Mouse (Mus musculus) ES-Bruce4 (cell line): ENCODE measurements around the gene Slc35a5. TPM values are rescaled to one million over a fixed set of nuclear protein-coding genes. Genes with fewer than 3 reads are reported as not detected.

Experiments used
- H3K27ac ChIP-seq: 2 replicates; pipeline ENCODE4 v1.5.1; 2012; ENCODE audit warnings: low read length, inconsistent platforms; ENCODE audit not compliant: insufficient read depth
- H3K27me3 ChIP-seq: 2 replicates; pipeline ENCODE4 v1.6.1; 2012; ENCODE audit warnings: mild to moderate bottlenecking, low read length, inconsistent platforms; ENCODE audit not compliant: control insufficient read depth, poor library complexity, insufficient read depth, severe bottlenecking
- H3K36me3 ChIP-seq: 2 replicates; pipeline ENCODE4 v1.6.1; 2012; ENCODE audit warnings: inconsistent platforms, mild to moderate bottlenecking, low read length, moderate library complexity; ENCODE audit not compliant: control insufficient read depth, poor library complexity, insufficient read depth, severe bottlenecking
- H3K4me1 ChIP-seq: one replicate; pipeline ENCODE4 v1.8.1; 2011; ENCODE audit warnings: low read length; ENCODE audit not compliant: control insufficient read depth, insufficient read depth
- H3K4me3 ChIP-seq: 2 replicates; pipeline ENCODE4 v1.5.1; 2011; ENCODE audit warnings: low read depth, mild to moderate bottlenecking, low read length
- H3K9ac ChIP-seq: 2 replicates; pipeline ENCODE4 v1.6.1; 2012; ENCODE audit warnings: low read depth, mild to moderate bottlenecking, inconsistent platforms; ENCODE audit not compliant: poor library complexity, severe bottlenecking
- H3K9me3 ChIP-seq: replicated peaks from 2 replicates; pipeline ENCODE4 v1.6.1; 2012; ENCODE audit warnings: mild to moderate bottlenecking, low read length, inconsistent platforms; ENCODE audit not compliant: control insufficient read depth, poor library complexity, insufficient read depth, severe bottlenecking
- CTCF ChIP-seq: IDR thresholded peaks from one replicate; pipeline ENCODE4 v1.8.1; 2011; ENCODE audit warnings: low read depth, low read length
- EP300 ChIP-seq: IDR thresholded peaks from 2 replicates; pipeline ENCODE4 v1.6.1; 2011; ENCODE audit warnings: low read depth, low read length; ENCODE audit not compliant: insufficient read depth
- POLR2A ChIP-seq: IDR thresholded peaks from one replicate; pipeline ENCODE4 v1.8.1; 2011; ENCODE audit warnings: low read length; ENCODE audit not compliant: insufficient read depth
- polyA plus RNA-seq: library from polyadenylated mRNA; stranded (reverse); fragments of >200 nt; gene quantifications from 2 replicates; pipeline ENCODE4 v1.2.4, GENCODE M21; 2011; ENCODE audit warnings: low read depth; ENCODE audit not compliant: missing spikeins, insufficient read depth, insufficient read length

Slc35a5 gene
- polyA plus RNA-seq, 1 experiment = 27.2 TPM

DNA sequence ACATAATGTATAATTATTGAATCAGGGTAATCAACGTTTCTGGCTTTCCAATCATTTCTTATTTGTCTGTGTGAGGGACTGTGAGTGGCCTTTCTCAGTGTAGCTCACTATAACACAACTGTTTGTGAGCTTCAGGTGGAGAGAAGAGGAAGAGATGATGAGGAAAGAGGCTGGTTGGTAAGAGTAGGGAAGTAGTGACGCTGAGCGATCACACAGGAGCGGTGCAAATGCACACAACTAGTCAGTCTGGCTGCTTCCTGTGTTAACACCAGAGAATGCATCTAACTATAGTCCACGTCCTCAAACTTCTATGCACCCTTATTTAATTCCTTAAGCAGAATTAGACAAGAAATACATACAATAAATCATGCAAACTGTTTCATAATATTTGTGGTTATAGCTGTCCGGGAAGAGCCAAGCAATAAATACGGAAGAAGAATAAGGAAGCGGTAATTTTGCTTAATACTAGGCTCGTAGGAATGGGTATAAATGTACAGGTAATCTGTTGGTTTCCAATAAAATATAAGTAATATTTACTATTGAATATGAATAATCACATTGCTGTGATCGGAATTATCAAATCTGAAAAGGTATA is 9.9 kb downstream of the Slc35a5 start:
- TF ChIP-seq EP300 (no peak), POLR2A (no peak), CTCF (no peak)
- Histone ChIP-seq H3K9ac (no peak overlapping the region), H3K4me1 (no peaks in the 10 kb centered on the region), H3K36me3 (no peaks in the 10 kb centered on the region; the same call in 1 of the 2 replicates), H3K4me3 (no peak overlapping the region), H3K27me3 (no peaks in the 10 kb centered on the region), H3K9me3 (no peaks in the 10 kb centered on the region), H3K27ac (no peak overlapping the region)

- no peak overlapping the region for H3K9ac ChIP-seq
- TF ChIP-seq EP300 (no peak), POLR2A (no peak), CTCF (no peak)
- no peaks in the 10 kb centered on the region for H3K4me1 ChIP-seq
- H3K36me3 ChIP-seq = peaks cover 2% of the 10 kb centered on the region; the same call in 1 of the 2 replicates
- no peak overlapping the region for H3K27ac ChIP-seq
- no peak overlapping the region for H3K4me3 ChIP-seq
- no peaks in the 10 kb centered on the region for H3K9me3 ChIP-seq
- no peaks in the 10 kb centered on the region for H3K27me3 ChIP-seq
Observed at GRCm38 (mm10) chr16:45145119-45145518, 13.4 kb downstream of the Slc35a5 start.

DNA sequence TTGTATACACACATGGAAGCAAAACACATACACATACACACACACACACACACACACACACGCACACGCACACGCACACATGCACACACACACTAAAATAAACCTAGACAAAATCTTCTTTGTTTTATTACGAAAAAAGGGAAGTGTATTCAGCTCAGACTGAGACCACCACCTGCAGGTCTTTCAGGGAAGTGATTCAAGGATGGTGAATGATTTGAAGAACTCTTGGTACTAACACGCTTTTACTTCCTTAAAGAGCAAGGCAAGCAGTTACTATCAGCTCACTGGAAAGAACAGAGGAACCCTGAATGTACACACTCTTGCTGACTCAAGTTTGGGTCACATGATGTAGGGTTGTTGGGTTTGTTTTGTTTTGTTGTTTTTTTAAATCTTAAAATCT is 15.9 kb downstream of the Slc35a5 start:
- TF ChIP-seq CTCF (no peak), POLR2A (no peak), EP300 (no peak)
- Histone ChIP-seq H3K27me3 (no peaks in the 10 kb centered on the region), H3K36me3 (peaks cover 2% of the 10 kb centered on the region; the same call in 1 of the 2 replicates), H3K4me1 (no peaks in the 10 kb centered on the region), H3K27ac (no peak overlapping the region), H3K4me3 (no peak overlapping the region), H3K9ac (no peak overlapping the region), H3K9me3 (no peaks in the 10 kb centered on the region)

DNA sequence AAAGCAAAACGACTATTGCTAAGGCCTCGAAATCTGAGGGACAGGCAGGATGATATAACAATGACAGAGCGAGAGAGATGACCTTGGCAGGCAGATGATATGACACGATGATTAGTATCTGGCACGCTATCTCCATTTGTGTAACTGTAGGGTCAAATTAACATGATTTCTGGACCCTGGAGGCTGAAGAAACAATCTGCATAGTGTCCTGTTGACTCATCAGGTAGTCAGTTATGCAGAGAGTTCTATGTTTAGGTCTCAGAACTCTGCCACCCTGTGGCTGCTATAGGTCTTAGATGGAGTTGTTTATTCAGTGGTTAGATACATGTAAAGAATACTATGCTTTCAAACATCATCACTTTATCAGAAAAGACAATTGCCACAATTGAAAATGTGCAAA is 16.8 kb downstream of the Slc35a5 start:
- H3K4me3 ChIP-seq = no peak overlapping the region
- H3K36me3 ChIP-seq = peaks cover 2% of the 10 kb centered on the region; the same call in 1 of the 2 replicates
- no peaks in the 10 kb centered on the region for H3K27me3 ChIP-seq
- H3K9me3 ChIP-seq = no peaks in the 10 kb centered on the region
- H3K27ac ChIP-seq = no peak overlapping the region
- H3K4me1 ChIP-seq = no peaks in the 10 kb centered on the region
- TF ChIP-seq CTCF = no peak
- H3K9ac ChIP-seq = no peak overlapping the region

DNA sequence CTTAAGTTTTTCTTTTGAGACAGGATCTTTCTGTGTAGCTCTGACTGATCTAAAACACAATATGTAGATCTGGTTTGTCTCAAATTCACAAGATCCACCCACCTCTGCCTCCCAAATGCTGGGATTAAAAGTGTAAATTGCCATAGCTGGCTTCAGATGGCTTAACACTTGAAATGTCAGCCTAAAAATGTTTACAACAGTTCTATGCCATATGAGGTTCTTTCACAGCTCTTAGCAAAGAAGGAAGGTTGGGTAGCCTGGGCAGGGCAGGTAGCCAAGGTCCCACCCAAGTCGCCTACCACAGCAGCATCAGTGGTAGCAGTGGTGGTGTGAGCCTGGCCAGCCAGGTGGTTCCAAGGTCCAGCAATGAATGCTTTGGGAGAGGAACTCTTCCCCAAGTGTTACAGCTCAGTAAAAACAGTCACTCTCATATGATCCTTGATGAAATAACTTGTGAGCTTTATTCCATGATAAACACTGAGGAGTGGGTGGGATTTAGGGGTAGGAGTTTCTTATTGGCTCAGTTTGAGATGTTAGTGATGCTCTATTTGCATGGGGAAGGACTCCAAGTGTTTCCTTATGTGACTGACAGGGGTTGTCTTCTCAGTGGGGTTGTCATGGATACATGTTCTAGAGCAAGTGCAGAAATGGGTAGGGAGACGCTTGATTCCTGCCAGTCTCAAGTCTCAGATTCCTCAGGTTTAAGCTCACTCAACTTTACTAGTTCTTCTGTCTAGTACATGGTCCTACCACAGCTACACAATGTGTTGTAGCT is 30.4 kb downstream of the Slc35a5 start:
- no peak for TF ChIP-seq POLR2A
- no peak for TF ChIP-seq CTCF
- TF ChIP-seq EP300 = no peak
- no peaks in the 10 kb centered on the region for H3K36me3 ChIP-seq

More for the DNA sequence above, 30.4 kb downstream of the Slc35a5 start:
- Histone ChIP-seq H3K4me3 (no peak overlapping the region), H3K27me3 (no peaks in the 10 kb centered on the region), H3K9ac (no peak overlapping the region), H3K27ac (no peak overlapping the region), H3K4me1 (no peaks in the 10 kb centered on the region), H3K9me3 (no peaks in the 10 kb centered on the region)
